Mouse (Mus musculus): ENCODE measurements around the gene Klhl21.
"Not testable (repeated sequence)": the region's sequence is repeated elsewhere in the genome, so short reads cannot be mapped to it uniquely, and the experiment has no call there.

Gene Klhl21

GRCm38 (mm10) chr4:152024525-152024924, 15.9 kb downstream of the Klhl21 start:
- no peak for DNase-seq

- peak in 1 of 2 experiments; percentile 69 for DNase-seq
Observed at GRCm38 (mm10) chr4:152026751-152027508, 18.3 kb downstream of the Klhl21 start.

- DNase-seq, result peak; percentile 98 to 99
Observed at GRCm38 (mm10) chr4:152027524-152027923, 18.9 kb downstream of the Klhl21 start, which contains the start of gene Zbtb48. TSS of gene Zbtb48 (minus strand) at chr4:152027671.

DNA sequence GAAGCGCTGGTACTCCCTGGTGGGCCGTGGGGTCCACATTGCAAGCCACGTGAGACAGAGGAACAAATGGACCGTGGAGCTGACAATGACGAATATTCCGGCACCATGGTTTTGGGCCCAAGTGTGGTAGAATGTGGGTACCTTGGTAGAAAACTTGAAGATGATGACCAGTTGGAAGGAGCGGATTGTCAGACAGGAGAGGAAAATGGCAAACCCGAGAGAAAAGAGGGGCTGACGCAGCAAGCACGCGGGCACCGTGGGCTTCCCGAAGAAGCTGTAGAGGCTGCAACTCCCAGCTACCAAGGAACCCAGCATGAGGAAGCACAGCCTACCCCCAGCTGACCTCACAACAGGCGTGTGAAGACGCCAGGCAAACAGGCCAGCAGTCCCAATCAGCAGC, 19.9 kb downstream of the Klhl21 start:
- no peak for DNase-seq

DNA sequence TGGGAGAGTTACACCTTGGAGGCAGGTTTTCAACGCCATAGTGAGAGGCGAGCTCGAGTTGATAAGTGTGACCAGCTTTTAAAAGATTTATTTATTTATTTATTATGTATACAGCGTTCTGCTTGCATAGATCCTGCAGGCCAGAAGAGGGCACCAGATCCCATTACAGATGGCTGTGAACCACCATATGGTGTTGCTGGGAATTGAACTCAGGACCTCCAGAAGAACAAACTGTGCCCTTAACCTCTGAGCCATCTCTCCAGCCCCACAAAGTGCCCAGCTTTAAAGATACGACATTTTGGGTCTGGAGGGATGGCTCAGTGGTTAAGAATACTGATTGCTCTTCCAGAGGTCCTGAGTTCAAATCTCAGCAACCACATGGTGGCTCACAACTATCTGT, 20.5 kb downstream of the Klhl21 start:
- DNase-seq, result peak in 1 of 2 experiments; percentile 50

DNA sequence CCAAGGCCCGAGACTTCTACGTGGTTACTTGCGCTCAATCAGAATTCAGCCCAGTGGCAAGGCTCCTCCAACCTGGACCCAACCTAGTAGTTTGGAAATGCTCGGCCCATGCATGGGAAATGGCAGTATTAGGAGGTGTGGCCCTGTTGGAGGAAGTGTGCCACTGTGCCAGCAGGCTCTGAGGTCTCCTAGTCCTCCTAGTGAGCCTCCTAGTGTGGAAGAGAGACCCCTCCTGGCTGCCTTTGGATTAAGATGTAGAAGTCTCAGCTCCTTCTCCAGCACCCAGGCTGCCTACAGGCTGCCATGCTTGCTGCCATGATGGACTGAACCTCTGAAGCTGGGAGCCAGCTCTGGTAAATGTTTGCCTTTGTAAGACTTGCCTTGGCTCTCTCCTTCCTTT, 21.4 kb downstream of the Klhl21 start:
- no peak for DNase-seq

DNA sequence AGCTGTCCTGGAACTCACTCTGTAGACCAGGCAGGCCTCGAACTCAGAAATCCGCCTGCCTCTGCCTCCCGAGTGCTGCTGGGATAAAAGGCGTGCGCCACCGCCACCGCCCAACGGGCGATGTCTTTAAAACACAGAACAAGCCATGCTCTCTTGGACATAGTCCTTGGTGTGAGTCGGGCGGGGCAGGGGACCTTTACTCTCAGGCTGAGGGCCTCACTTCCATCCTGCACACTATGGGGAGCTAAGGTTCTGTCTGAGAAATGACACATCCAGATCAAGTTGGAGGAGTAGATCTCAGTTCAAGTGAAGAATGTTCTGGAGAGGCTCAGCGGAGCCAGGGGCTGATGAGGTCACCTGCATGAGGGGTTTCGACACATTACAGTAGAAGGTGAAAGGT, 24.3 kb downstream of the Klhl21 start:
- DNase-seq, result no peak

DNA sequence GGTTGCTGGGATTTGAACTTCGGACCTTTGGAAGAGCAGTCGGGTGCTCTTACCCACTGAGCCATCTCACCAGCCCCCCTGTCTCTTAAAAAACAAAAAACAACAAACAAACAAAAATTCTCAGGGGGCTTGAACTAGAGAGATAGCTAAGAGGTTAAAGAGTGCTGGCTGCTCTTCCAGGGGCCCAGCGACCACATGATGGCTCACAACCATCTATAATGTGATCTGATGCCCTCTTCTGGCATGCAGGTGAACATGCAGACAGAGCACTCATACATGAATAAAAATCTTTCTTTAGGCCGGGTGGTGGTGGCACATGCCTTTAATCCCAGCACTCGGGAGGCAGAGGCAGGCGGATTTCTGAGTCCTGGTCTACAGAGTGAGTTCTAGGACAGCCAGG, 27.9 kb downstream of the Klhl21 start:
- not testable (repeated sequence) for DNase-seq

GRCm38 (mm10) chr4:152038225-152038984, 29.8 kb downstream of the Klhl21 start, which contains the start of gene Tas1r1:
TSS of gene Tas1r1 (minus strand) at chr4:152038568.
- DNase-seq, result peak in 1 of 2 experiments; percentile 41

DNA sequence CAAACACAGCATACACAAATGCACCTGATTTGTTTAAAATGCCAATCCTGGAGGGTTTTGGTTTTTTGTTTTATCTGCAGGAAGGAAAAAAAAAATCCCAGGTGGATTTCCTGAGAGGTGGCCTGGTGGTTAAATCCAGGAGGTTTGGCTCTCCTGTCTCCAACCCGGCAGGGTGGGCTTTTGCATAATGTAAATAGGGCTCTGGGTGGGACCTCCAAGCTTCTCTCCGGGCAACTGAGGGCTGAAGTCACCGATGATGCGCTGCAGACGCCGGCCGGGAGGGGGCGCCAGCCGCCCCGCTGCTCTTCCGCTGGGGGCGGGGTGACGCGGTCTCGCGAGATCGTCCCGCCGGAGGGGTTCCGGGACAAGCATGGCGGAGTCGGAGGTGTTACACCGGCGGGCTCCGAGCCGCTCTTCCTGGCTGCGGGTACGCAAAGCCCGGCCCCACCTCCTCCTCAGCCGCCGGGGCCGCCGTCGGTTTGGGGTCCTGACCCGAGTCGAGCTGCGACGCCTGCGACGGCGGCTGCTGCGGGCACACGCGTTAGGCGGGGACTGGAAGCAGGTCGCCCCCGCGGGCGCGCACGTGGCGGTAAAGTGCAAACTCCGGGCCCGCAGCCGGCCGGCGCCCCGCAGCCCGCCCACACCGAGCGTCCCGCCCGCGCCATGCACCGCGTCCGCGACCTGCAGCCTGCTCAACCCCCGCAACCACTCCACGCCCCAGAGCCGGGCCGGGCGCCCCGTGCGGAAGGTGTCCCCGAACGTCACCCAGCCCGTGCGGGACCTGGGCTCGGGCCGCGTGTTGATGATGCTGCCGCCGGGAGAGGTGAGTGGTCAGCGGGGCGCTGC, 30.6 kb downstream of the Klhl21 start, which contains the start of gene Nol9:
TSS of gene Nol9 (plus strand) at position 337 of the 846 bp plus-strand sequence.
- peak; percentile 93 to 98 for DNase-seq

- DNase-seq, result peak; percentile 30 to 55
Observed at GRCm38 (mm10) chr4:152039831-152040310, 31.3 kb downstream of the Klhl21 start.

GRCm38 (mm10) chr4:152041924-152042641, 33.5 kb downstream of the Klhl21 start:
- no peak for DNase-seq

DNA sequence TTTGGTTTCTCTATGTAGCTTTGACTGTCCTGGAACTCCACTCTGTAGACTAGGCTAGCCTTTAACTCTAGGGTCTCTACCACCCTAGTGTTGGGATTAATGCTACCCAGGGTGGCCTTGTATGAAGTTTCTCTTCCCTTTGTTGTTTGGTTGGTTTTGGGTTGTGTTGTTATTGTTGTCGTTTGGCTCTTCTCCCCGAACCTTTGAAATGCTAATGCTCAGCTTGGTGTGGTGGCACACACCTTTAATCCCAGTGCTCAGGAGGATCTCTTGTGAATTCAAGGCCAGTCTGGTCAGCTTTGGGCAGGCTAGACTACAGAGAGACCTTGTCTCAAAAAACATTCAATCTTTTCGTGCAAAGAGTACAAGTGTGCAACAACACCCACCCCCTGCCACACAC, 34.6 kb downstream of the Klhl21 start:
- no peak for DNase-seq

DNA sequence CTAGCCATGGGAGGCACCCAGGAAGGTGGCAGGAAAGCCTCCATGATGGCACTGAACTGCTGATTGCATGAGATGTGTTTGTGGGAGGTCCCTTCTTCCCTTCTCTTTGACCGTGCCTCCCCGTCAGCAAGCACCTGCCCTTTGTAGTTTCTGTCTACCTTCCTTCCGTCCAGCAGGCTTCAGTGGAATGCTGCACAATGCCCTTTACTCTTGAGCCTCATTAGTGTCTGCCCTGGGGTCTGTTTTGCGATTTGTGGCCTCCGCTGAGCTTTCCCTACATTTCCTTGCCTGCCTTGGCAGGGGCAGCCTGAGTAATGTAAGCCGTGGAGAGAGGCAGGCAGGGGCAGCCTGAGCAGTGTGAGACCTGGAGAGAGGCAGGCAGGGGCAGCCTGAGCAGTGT, 36.0 kb downstream of the Klhl21 start:
- peak; percentile 45 for DNase-seq

GRCm38 (mm10) chr4:152062390-152063110, 53.9 kb downstream of the Klhl21 start:
- peak; percentile 78 to 85 for DNase-seq

DNA sequence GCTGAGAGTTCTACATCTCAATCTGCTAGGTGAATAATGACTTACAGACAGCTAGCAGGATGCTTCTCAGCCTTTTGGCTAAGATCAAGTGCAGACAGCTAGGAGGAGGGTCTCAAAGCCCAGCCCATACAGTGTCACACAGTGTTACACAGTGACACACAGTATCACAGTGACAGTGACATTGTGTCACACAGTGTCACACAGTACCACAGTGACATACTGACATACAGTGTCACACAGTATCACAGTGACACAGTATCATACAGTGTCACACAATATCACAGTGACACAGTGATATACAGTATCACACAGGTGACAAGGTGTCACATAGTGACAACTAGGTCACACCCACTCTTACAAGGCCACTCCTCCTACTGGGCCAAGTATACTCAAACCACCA, 58.7 kb downstream of the Klhl21 start:
- DNase-seq, result no peak
